Mouse (Mus musculus) urinary bladder, adult 18-20 months (tissue): Measurements from ENCODE around the gene Dpy30.

ENCODE experiments used
- DNase-seq, 2 experiments: peaks; one replicate each; pipeline ENCODE4 v3.0.0; 2022; ENCODE audit warnings: low spot score in 2 of 2, mixed read lengths in 2 of 2

The Dpy30 gene

GRCm38 (mm10) chr17:74264333-74265155 is 59.2 kb downstream of the Dpy30 start:
- DNase-seq: no peak

- DNase-seq: no peak
Observed at GRCm38 (mm10) chr17:74262415-74262814, 61.3 kb downstream of the Dpy30 start.
